In genomic region chr2:34840143-34840542, GRCm38 (mm10) we compare ENCODE assay signal across 17 mouse cellular contexts. TPM values are rescaled to one million over a fixed set of nuclear protein-coding genes. Genes with fewer than 3 reads are reported as not detected.
DNase-seq lines count a peak whose midpoint lies in the region; ATAC-seq and TF ChIP-seq lines count a peak whose summit lies in the region.
"Not testable (repeated sequence)": the region's sequence is repeated elsewhere in the genome, so short reads cannot be mapped to it uniquely, and the experiment has no call there.
"Had no signal": no experiment of that assay in that cellular context is flagged by ENCODE, and none has a peak within 500 bp of the region (broad histone marks: within the 10 kb centered on the region; RNA-seq: fewer than 3 reads in every experiment).

No protein-coding gene starts in this region.

- not testable (repeated sequence) for H3K4me2 ChIP-seq in kidney, postnatal 0 days (ENCODE audit: low read length); liver, embryonic 14.5 days (ENCODE audit: low read depth); lung, postnatal 0 days (replicated peaks; ENCODE audit: low read depth, low read length)

- not testable (repeated sequence) for TF ChIP-seq EP300 in liver, embryonic 14.5 days (IDR thresholded peaks at IDR 0.05; ENCODE audit: low read depth); lung, postnatal 0 days (IDR thresholded peaks at IDR 0.05)

- 81% methylated on average over 5 of the region's 5 CpGs for WGBS in kidney, postnatal 0 days
- WGBS in liver, embryonic 14.5 days (ENCODE audit: insufficient replicate concordance) = 68% methylated on average over 5 of the region's 5 CpGs
- 77% methylated on average over 5 of the region's 5 CpGs for WGBS in lung, postnatal 0 days

- H3K9ac ChIP-seq in kidney, postnatal 0 days (ENCODE audit: low read depth, low read length); liver, embryonic 14.5 days (replicated peaks); lung, postnatal 0 days (replicated peaks; ENCODE audit: low read depth): not testable (repeated sequence)

- peak; percentile 38 for DNase-seq in CD4-positive, CD25-positive, alpha-beta regulatory T cell, adult 2 months (ENCODE audit: low read depth, low spot score)
- DNase-seq in NIH3T3 (ENCODE audit: low read depth) = peak; percentile 19
- DNase-seq in heart, adult 11 months = peak; percentile 78
- not testable (repeated sequence) for DNase-seq in kidney, postnatal 0 days (ENCODE audit: low spot score); liver, embryonic 14.5 days (ENCODE audit: low read depth in 3 of 3, low spot score in 3 of 3); lung, postnatal 0 days (ENCODE audit: low spot score)
- DNase-seq in thymus, postnatal 4 days = peak; percentile 27

- not testable (repeated sequence) for H3K27ac ChIP-seq in kidney, postnatal 0 days; liver, embryonic 14.5 days; lung, postnatal 0 days (ENCODE audit: low read length)

- not testable (repeated sequence) for H3K4me3 ChIP-seq in kidney, postnatal 0 days (replicated peaks; ENCODE audit: low read depth, low read length); liver, embryonic 14.5 days (ENCODE audit: insufficient read depth in 1 of 2, low read depth in 2 of 2, low read length in 2 of 2); lung, postnatal 0 days (ENCODE audit: low read depth, low read length)

- not testable (repeated sequence) for ATAC-seq in kidney, postnatal 0 days (replicated peaks; ENCODE audit: low FRiP score, low read depth); liver, embryonic 14.5 days (ENCODE audit: insufficient read depth); lung, postnatal 0 days

- not testable (repeated sequence) for H3K9me3 ChIP-seq in kidney, postnatal 0 days (replicated peaks; ENCODE audit: low read length); liver, embryonic 14.5 days (ENCODE audit: control insufficient read depth, low read length); lung, postnatal 0 days (ENCODE audit: low read length)

- not testable (repeated sequence) for H3K27me3 ChIP-seq in kidney, postnatal 0 days (ENCODE audit: insufficient read depth, low read length); liver, embryonic 14.5 days (ENCODE audit: control insufficient read depth, insufficient read depth, low read length); lung, postnatal 0 days (replicated peaks; ENCODE audit: insufficient read depth, low read length)

- TF ChIP-seq CTCF in kidney, postnatal 0 days (IDR thresholded peaks at IDR 0.05; ENCODE audit: low read depth) = peak; percentile 18; the same call in 1 of the 2 replicates
- peak; percentile 52 for TF ChIP-seq CTCF in liver, embryonic 14.5 days (IDR thresholded peaks at IDR 0.05; ENCODE audit: low read depth)
- peak; percentile 30; the same call in 1 of the 2 replicates for TF ChIP-seq CTCF in lung, postnatal 0 days (IDR thresholded peaks at IDR 0.05)

- not testable (repeated sequence) for H3K36me3 ChIP-seq in kidney, postnatal 0 days (ENCODE audit: insufficient read depth, low read length); liver, embryonic 14.5 days (replicated peaks; ENCODE audit: control insufficient read depth, insufficient read depth, low read depth); lung, postnatal 0 days (ENCODE audit: insufficient read depth, low read length)

- H3K4me1 ChIP-seq in kidney, postnatal 0 days (replicated peaks; ENCODE audit: insufficient read depth, low read length); liver, embryonic 14.5 days (replicated peaks; ENCODE audit: control insufficient read depth in 2 of 2, insufficient read depth in 2 of 2, low read length in 1 of 2); lung, postnatal 0 days (ENCODE audit: insufficient read depth, low read depth, low read length): not testable (repeated sequence)

RNA-seq across cellular contexts. Expression of gene Gm34653, which starts 7.3 kb away (rescaled TPM):
- not detected in 2 replicates for polyA plus RNA-seq in kidney, postnatal 0 days (2015; fragmentation: Nextera tagmentation; extraction: Ambion mirVana)
- polyA plus RNA-seq in liver, embryonic 14.5 days (2012; rRNA removed) = 0.02 TPM in 1 of 2 replicates, not detected in the other
- polyA plus RNA-seq in liver, embryonic 14.5 days (2014; fragmentation: Nextera tagmentation; extraction: Ambion mirVana) = not detected in 2 replicates
- polyA plus RNA-seq in lung, postnatal 0 days (2015; fragmentation: Nextera tagmentation; extraction: Ambion mirVana) = not detected in 2 replicates
- polyA plus RNA-seq: activated CD4-positive, CD25-positive, alpha-beta regulatory T cell, adult 4 months; cortical plate, adult 2 months; embryonic facial prominence, embryonic 12.5 days; forebrain, embryonic 12.5 days; forebrain, embryonic 16.5 days; frontal cortex, adult 2 months; heart, embryonic 13.5 days; heart, postnatal 0 days; hindbrain, embryonic 11.5 days; hindbrain, embryonic 15.5 days had no signal

RNA-seq across cellular contexts. Expression of gene Fbxw2, which starts 14.0 kb away (rescaled TPM):
- 61.0 and 65.8 TPM in 2 replicates for polyA plus RNA-seq in kidney, postnatal 0 days (2015; fragmentation: Nextera tagmentation; extraction: Ambion mirVana)
- polyA plus RNA-seq in liver, embryonic 14.5 days (2012; rRNA removed) = 26.3 and 30.8 TPM in 2 replicates
- 38.6 and 41.7 TPM in 2 replicates for polyA plus RNA-seq in liver, embryonic 14.5 days (2014; fragmentation: Nextera tagmentation; extraction: Ambion mirVana)
- polyA plus RNA-seq in lung, postnatal 0 days (2015; fragmentation: Nextera tagmentation; extraction: Ambion mirVana) = 86.6 and 87.3 TPM in 2 replicates

RNA-seq across cellular contexts. Expression of gene Cutal, which starts 34.1 kb away (rescaled TPM):
- polyA plus RNA-seq in kidney, postnatal 0 days (2015; fragmentation: Nextera tagmentation; extraction: Ambion mirVana) = 19.0 and 19.3 TPM in 2 replicates
- 2.6 and 4.0 TPM in 2 replicates for polyA plus RNA-seq in liver, embryonic 14.5 days (2012; rRNA removed)
- polyA plus RNA-seq in liver, embryonic 14.5 days (2014; fragmentation: Nextera tagmentation; extraction: Ambion mirVana) = 4.0 and 4.4 TPM in 2 replicates
- 5.4 and 7.2 TPM in 2 replicates for polyA plus RNA-seq in lung, postnatal 0 days (2015; fragmentation: Nextera tagmentation; extraction: Ambion mirVana)
- polyA plus RNA-seq: activated CD4-positive, CD25-positive, alpha-beta regulatory T cell, adult 4 months; embryonic facial prominence, embryonic 12.5 days; forebrain, embryonic 12.5 days; forebrain, embryonic 16.5 days; hindbrain, embryonic 11.5 days had no signal

RNA-seq across cellular contexts. Expression of gene Psmd5, which starts 34.6 kb away (rescaled TPM):
- 92.0 and 104 TPM in 2 replicates for polyA plus RNA-seq in kidney, postnatal 0 days (2015; fragmentation: Nextera tagmentation; extraction: Ambion mirVana)
- polyA plus RNA-seq in liver, embryonic 14.5 days (2012; rRNA removed) = 23.2 and 36.5 TPM in 2 replicates
- 84.1 and 96.0 TPM in 2 replicates for polyA plus RNA-seq in liver, embryonic 14.5 days (2014; fragmentation: Nextera tagmentation; extraction: Ambion mirVana)
- 61.2 and 64.7 TPM in 2 replicates for polyA plus RNA-seq in lung, postnatal 0 days (2015; fragmentation: Nextera tagmentation; extraction: Ambion mirVana)

RNA-seq across cellular contexts. Expression of gene Rabepk, which starts 40.4 kb away (rescaled TPM):
- 30.8 and 33.3 TPM in 2 replicates for polyA plus RNA-seq in kidney, postnatal 0 days (2015; fragmentation: Nextera tagmentation; extraction: Ambion mirVana)
- 12.3 and 15.3 TPM in 2 replicates for polyA plus RNA-seq in liver, embryonic 14.5 days (2012; rRNA removed)
- polyA plus RNA-seq in liver, embryonic 14.5 days (2014; fragmentation: Nextera tagmentation; extraction: Ambion mirVana) = 25.5 and 25.6 TPM in 2 replicates
- polyA plus RNA-seq in lung, postnatal 0 days (2015; fragmentation: Nextera tagmentation; extraction: Ambion mirVana) = 18.5 and 19.6 TPM in 2 replicates
